10 mouse cellular contexts compared by ENCODE assay signal in genomic region chr10:122964241-122964636, GRCm38 (mm10).
DNase-seq lines count a peak whose midpoint lies in the region; ATAC-seq and TF ChIP-seq lines count a peak whose summit lies in the region.
"Had no signal": no experiment of that assay in that cellular context is flagged by ENCODE, and none has a peak within 500 bp of the region (broad histone marks: within the 10 kb centered on the region; RNA-seq: fewer than 3 reads in every experiment).

No protein-coding gene starts in this region.

- H3K9ac ChIP-seq in heart, embryonic 11.5 days (ENCODE audit: low read depth, low read length) = peak overlapping the region; percentile 28; the same call in 1 of the 2 replicates
- no peak overlapping the region for H3K9ac ChIP-seq in heart, adult 2 months (ENCODE audit: low read depth, low read length)
- H3K9ac ChIP-seq in CH12.LX (ENCODE audit: insufficient read depth, low read depth) = no peak overlapping the region
- H3K9ac ChIP-seq in forebrain, embryonic 16.5 days (replicated peaks; ENCODE audit: low read depth, low read length) = 0 out of 2 replicates have a peak overlapping the region, but pooled peaks have one; percentile 12
- no peak overlapping the region; the same call in 1 of the 2 replicates for H3K9ac ChIP-seq in limb, embryonic 14.5 days (ENCODE audit: low read depth, low read length, severe bottlenecking)

- no peak for DNase-seq in heart, adult 2 months
- DNase-seq in CH12.LX (ENCODE audit: extremely low read depth) = no peak
- no peak for DNase-seq in limb, embryonic 14.5 days (ENCODE audit: low spot score)
- no peak for DNase-seq in gastrocnemius, adult 8-10 months (ENCODE audit: low spot score in 2 of 2)
- DNase-seq in layer of hippocampus, adult 18-20 months (ENCODE audit: low spot score in 2 of 2) = no peak
- DNase-seq in gastrocnemius, postnatal 14 days = no peak

- H3K79me2 ChIP-seq in heart, adult 2 months (replicated peaks; ENCODE audit: control insufficient read depth, insufficient read depth, low read length) = no peaks in the 10 kb centered on the region
- H3K79me2 ChIP-seq in CH12.LX (replicated peaks; ENCODE audit: control insufficient read depth, extremely low read depth, insufficient read depth, poor library complexity, severe bottlenecking) = no peaks in the 10 kb centered on the region

- no peaks in the 10 kb centered on the region for H3K9me3 ChIP-seq in heart, embryonic 11.5 days (replicated peaks; ENCODE audit: control insufficient read depth, low read length)
- no peaks in the 10 kb centered on the region for H3K9me3 ChIP-seq in CH12.LX (replicated peaks; ENCODE audit: low read length)
- H3K9me3 ChIP-seq in forebrain, embryonic 16.5 days (ENCODE audit: control insufficient read depth, low read length) = no peaks in the 10 kb centered on the region
- no peaks in the 10 kb centered on the region for H3K9me3 ChIP-seq in limb, embryonic 14.5 days (ENCODE audit: control insufficient read depth, low read length)

- in situ Hi-C loops in CH12.LX (cut with MboI; ENCODE audit: low pct_ligation_motif_present, low pct_unique_long_range_greater_than_20kb, low sequenced_read_pairs) = no loop called here

- no peak for TF ChIP-seq POLR2A in heart, adult 2 months (IDR thresholded peaks at IDR 0.05; ENCODE audit: insufficient read depth, low read depth, low read length)
- TF ChIP-seq POLR2A in CH12.LX (IDR thresholded peaks at IDR 0.05; ENCODE audit: low read depth, low read length) = no peak
- TF ChIP-seq POLR2A in limb, embryonic 14.5 days (IDR thresholded peaks at IDR 0.05; ENCODE audit: borderline replicate concordance, extremely low read depth, insufficient read depth, insufficient read length) = no peak

- no peak for TF ChIP-seq EP300 in heart, adult 2 months (IDR thresholded peaks at IDR 0.05; ENCODE audit: insufficient read depth, low read depth, low read length)
- TF ChIP-seq EP300 in CH12.LX (IDR thresholded peaks at IDR 0.05; ENCODE audit: low read length) = no peak

- peak overlapping the region; percentile 70 for H3K4me2 ChIP-seq in heart, embryonic 11.5 days
- 0 out of 2 replicates have a peak overlapping the region, but pooled peaks have one; percentile 4 for H3K4me2 ChIP-seq in CH12.LX (ENCODE audit: insufficient read depth, low read depth, poor library complexity, severe bottlenecking)
- H3K4me2 ChIP-seq in forebrain, embryonic 16.5 days (ENCODE audit: low read length) = peak overlapping the region; percentile 49
- H3K4me2 ChIP-seq in limb, embryonic 14.5 days (replicated peaks; ENCODE audit: low read depth, low read length, severe bottlenecking) = peak overlapping the region; percentile 41; the same call in 1 of the 2 replicates

- H3K27ac ChIP-seq in heart, embryonic 11.5 days (ENCODE audit: low read depth, low read length) = no peak overlapping the region
- H3K27ac ChIP-seq in heart, adult 2 months = no peak overlapping the region
- H3K27ac ChIP-seq in CH12.LX (ENCODE audit: insufficient read depth, low read depth) = no peak overlapping the region
- H3K27ac ChIP-seq in forebrain, embryonic 16.5 days (ENCODE audit: low read length) = no peak overlapping the region
- H3K27ac ChIP-seq in limb, embryonic 14.5 days (replicated peaks; ENCODE audit: low read depth, low read length) = no peak overlapping the region

- WGBS in heart, embryonic 11.5 days (ENCODE audit: insufficient replicate concordance) = 24% methylated on average over 4 of the region's 4 CpGs
- WGBS in heart, adult 2 months = 62% methylated on average over 4 of the region's 4 CpGs
- 28% methylated on average over 4 of the region's 4 CpGs for WGBS in forebrain, embryonic 16.5 days
- WGBS in limb, embryonic 14.5 days = 45% methylated on average over 4 of the region's 4 CpGs

- no peaks in the 10 kb centered on the region for H3K36me3 ChIP-seq in heart, embryonic 11.5 days (ENCODE audit: control insufficient read depth, insufficient read depth, low read length)
- no peaks in the 10 kb centered on the region for H3K36me3 ChIP-seq in heart, adult 2 months (ENCODE audit: control insufficient read depth, insufficient read depth, low read length)
- H3K36me3 ChIP-seq in CH12.LX (replicated peaks in 1 of 2; ENCODE audit: control insufficient read depth in 1 of 2, insufficient read depth in 1 of 2, low read length in 1 of 2) = no peaks in the 10 kb centered on the region
- no peaks in the 10 kb centered on the region for H3K36me3 ChIP-seq in forebrain, embryonic 16.5 days (ENCODE audit: control insufficient read depth, insufficient read depth)
- H3K36me3 ChIP-seq in limb, embryonic 14.5 days (ENCODE audit: control insufficient read depth, insufficient read depth, low read length) = no peaks in the 10 kb centered on the region

- H3K27me3 ChIP-seq in heart, embryonic 11.5 days (ENCODE audit: control insufficient read depth, insufficient read depth, low read length) = no peaks in the 10 kb centered on the region
- H3K27me3 ChIP-seq in heart, adult 2 months (ENCODE audit: control insufficient read depth, insufficient read depth, low read length) = no peaks in the 10 kb centered on the region
- H3K27me3 ChIP-seq in CH12.LX (replicated peaks) = no peaks in the 10 kb centered on the region
- H3K27me3 ChIP-seq in forebrain, embryonic 16.5 days (replicated peaks; ENCODE audit: control insufficient read depth, insufficient read depth, low read length) = no peaks in the 10 kb centered on the region
- no peaks in the 10 kb centered on the region for H3K27me3 ChIP-seq in limb, embryonic 14.5 days (ENCODE audit: control insufficient read depth, insufficient read depth, low read length)

- H3K4me3 ChIP-seq in heart, embryonic 11.5 days (ENCODE audit: low read depth, low read length) = peak overlapping the region; percentile 35; the same call in 1 of the 2 replicates
- no peak overlapping the region for H3K4me3 ChIP-seq in heart, adult 2 months
- no peak overlapping the region for H3K4me3 ChIP-seq in CH12.LX (replicated peaks in 1 of 3; ENCODE audit: low read depth in 2 of 3, low read length in 2 of 3, poor library complexity in 1 of 3)
- no peak overlapping the region for H3K4me3 ChIP-seq in forebrain, embryonic 16.5 days (replicated peaks; ENCODE audit: low read length)
- H3K4me3 ChIP-seq in limb, embryonic 14.5 days (replicated peaks; ENCODE audit: low read length) = no peak overlapping the region
- H3K4me3 ChIP-seq: erythroblast, embryonic 14.5 days had no signal

- no peak for ATAC-seq in heart, embryonic 11.5 days (replicated peaks; ENCODE audit: insufficient number of reproducible peaks, low FRiP score, low TSS enrichment)
- ATAC-seq in forebrain, embryonic 16.5 days = peak; percentile 30; the same call in 1 of the 2 replicates
- ATAC-seq in limb, embryonic 14.5 days (ENCODE audit: low FRiP score, low read depth) = no peak
- ATAC-seq: inflammation-experienced regulatory T-cells, adult 6 months had no signal

- peaks cover 5% of the 10 kb centered on the region; the same call in 1 of the 2 replicates for H3K4me1 ChIP-seq in heart, embryonic 11.5 days (ENCODE audit: control insufficient read depth, insufficient read depth, low read length)
- H3K4me1 ChIP-seq in heart, adult 2 months (ENCODE audit: control insufficient read depth, insufficient read depth, low read length) = peaks cover 2% of the 10 kb centered on the region
- no peaks in the 10 kb centered on the region for H3K4me1 ChIP-seq in CH12.LX (ENCODE audit: control insufficient read depth in 1 of 2, insufficient read depth in 2 of 2)
- peaks cover 15% of the 10 kb centered on the region for H3K4me1 ChIP-seq in forebrain, embryonic 16.5 days (replicated peaks; ENCODE audit: control insufficient read depth, insufficient read depth, low read length)
- peaks cover 19% of the 10 kb centered on the region for H3K4me1 ChIP-seq in limb, embryonic 14.5 days (ENCODE audit: control insufficient read depth, insufficient read depth, low read length)

- no peak for TF ChIP-seq RAD21 in CH12.LX (IDR thresholded peaks at IDR 0.05; ENCODE audit: low read depth, low read length)

- no peak for TF ChIP-seq CTCF in heart, adult 2 months (IDR thresholded peaks at IDR 0.05)
- no peak for TF ChIP-seq CTCF in CH12.LX (conservative IDR thresholded peaks at IDR 0.05 in 1 of 2, IDR thresholded peaks at IDR 0.05 in 1 of 2; ENCODE audit: low read depth in 2 of 2, low read length in 2 of 2)

- intact Hi-C loops in heart, adult 2 months (cut with DNase I) = loop anchor here (2.0 kb wide), 1 partner anchor 19 kb away; no protein-coding TSS in a partner anchor
- intact Hi-C loops in gastrocnemius, postnatal 14 days (cut with DNase I; ENCODE audit: low total_unique reads) = no loop called here

- dilution Hi-C loops in CH12.LX (cut with MboI; ENCODE audit: extremely low pct_ligation_motif_present, extremely low pct_unique_long_range_greater_than_20kb, low sequenced_read_pairs) = no loop called here

TF ChIP-seq in CH12.LX, 34 proteins besides CTCF, POLR2A, EP300 and RAD21:
- TF ChIP-seq TCF12 (IDR thresholded peaks at IDR 0.05; ENCODE audit: low read depth, low read length) (no peak), IRF4 (IDR thresholded peaks at IDR 0.05; ENCODE audit: low read depth, low read length) (no peak)

Comparison
In these comparisons a context has a peak if more than half of its experiments do, and no peak if none do; other contexts are left out.
1. H3K9ac ChIP-seq: peak in heart, embryonic 11.5 days (single experiment) and forebrain, embryonic 16.5 days (single experiment); none in heart, adult 2 months (single experiment), CH12.LX (single experiment) and limb, embryonic 14.5 days (single experiment).
2. H3K4me2 ChIP-seq: peak in every context shown above with its lines; median percentile 70 in heart, embryonic 11.5 days; 49 in forebrain, embryonic 16.5 days; 41 in limb, embryonic 14.5 days; 4 in CH12.LX.